Mouse (Mus musculus) ovary, postnatal 10 days (tissue): ENCODE data around the gene Vmn2r19.
"Not testable (repeated sequence)": the region's sequence is repeated elsewhere in the genome, so short reads cannot be mapped to it uniquely, and the experiment has no call there.

ENCODE experiments used
- DNase-seq: peaks from one replicate; pipeline ENCODE4 v3.0.0; 2022; ENCODE audit warnings: low spot score

The Vmn2r19 gene

GRCm38 (mm10) chr6:123308033-123308432 lies at the start of gene Vmn2r19:
Gene Vmn2r19, plus strand, starts transcription at chr6:123308333.
- no peak for DNase-seq

GRCm38 (mm10) chr6:123258946-123259345 lies 49.2 kb upstream of the Vmn2r19 start:
- DNase-seq, result no peak

DNA sequence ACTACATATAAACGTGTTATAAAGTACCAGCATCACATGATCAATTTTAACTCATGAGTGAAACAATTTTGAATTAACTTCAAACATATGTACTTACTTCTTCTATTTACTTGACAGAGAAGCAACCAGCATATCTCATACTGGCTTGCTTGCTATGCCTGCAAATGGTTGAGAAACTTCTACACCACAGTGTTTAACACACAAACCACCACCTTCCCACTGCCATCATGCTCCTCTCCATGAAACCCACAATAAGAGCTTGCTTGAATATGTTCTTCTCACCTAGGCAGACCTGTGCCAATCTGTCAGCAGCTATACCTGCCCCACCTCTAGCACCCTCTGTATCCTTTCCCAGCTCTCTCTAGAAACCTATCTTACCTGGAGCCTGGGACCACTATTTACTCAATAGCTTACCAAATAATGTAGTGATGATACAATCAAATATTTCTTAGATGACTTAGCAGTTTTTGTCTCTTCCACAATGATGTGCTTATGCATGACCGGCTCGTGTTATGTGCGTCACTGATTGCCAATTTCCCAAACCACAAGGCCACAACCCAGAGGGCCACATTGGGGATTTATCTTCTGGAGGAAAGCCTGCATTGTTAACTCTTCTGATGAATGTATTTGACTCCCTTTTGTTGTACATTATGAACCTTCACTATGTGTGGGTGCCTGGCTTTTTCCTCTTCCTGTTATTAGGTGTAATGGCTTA lies 48.1 kb upstream of the Vmn2r19 start:
- DNase-seq, result no peak

GRCm38 (mm10) chr6:123260868-123261267 lies 47.3 kb upstream of the Vmn2r19 start:
- no peak for DNase-seq

- DNase-seq, result no peak
Observed at GRCm38 (mm10) chr6:123261555-123262161, 46.5 kb upstream of the Vmn2r19 start, which contains the start of gene Clec4d. Gene Clec4d, plus strand, starts transcription at chr6:123262111.

DNA sequence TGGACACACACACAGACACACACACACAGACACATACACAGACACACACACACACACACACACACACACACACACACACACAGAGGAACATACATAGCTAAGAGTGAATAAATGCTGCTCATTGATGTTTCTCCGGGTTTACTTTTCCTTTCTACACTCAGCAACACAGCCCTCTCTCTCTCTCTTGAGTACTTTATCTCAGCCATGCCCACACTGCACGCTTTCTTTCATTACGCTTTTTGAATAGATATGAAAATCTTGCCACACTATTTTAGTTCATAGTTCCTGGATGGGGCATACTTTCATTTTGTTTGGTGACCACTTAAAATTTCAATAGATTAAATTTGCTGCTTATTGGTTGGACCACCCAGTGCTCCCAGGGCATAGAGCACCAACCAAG lies 43.9 kb upstream of the Vmn2r19 start:
- DNase-seq, result no peak

DNA sequence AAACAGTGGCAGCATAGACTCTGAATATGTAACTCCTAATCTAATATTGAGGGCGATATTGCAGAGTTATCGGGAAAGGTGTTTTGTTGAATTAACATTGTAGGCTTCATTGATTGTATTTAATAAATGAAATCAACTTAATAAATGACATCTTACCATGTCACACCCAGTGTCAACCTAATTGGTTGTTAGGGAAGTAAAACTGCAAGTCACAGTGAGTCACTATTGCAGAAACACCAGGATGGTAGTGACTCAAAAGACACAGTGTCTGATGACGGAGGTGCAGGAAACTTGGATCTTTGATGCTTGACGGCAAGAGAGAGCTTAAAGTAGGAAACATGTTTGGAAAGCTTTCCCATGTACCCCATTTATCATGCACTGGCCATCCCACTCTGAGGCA lies 42.3 kb upstream of the Vmn2r19 start:
- no peak for DNase-seq

DNA sequence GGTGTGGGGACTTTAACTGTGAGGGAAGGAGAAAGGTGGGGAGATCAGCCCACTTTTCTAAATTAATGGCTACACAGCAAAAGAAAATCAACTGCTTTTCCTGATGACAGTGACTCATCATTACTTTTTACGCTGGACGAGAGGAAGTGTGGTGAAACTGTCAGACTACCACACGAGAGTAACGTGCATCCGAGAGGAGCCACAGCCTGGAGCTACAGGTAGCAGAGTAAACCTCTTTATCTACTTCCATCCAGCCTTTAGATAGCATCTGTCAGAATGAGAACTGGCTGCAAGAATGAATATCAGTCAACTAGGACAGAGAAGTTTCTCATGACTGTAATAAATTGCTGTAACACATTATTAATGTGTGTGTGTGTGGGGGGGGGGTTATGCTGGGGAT lies 41.2 kb upstream of the Vmn2r19 start:
- DNase-seq, result no peak

GRCm38 (mm10) chr6:123279443-123279842 lies 28.7 kb upstream of the Vmn2r19 start:
- DNase-seq, result no peak

- no peak for DNase-seq
Observed at GRCm38 (mm10) chr6:123286311-123286710, 21.8 kb upstream of the Vmn2r19 start.

DNA sequence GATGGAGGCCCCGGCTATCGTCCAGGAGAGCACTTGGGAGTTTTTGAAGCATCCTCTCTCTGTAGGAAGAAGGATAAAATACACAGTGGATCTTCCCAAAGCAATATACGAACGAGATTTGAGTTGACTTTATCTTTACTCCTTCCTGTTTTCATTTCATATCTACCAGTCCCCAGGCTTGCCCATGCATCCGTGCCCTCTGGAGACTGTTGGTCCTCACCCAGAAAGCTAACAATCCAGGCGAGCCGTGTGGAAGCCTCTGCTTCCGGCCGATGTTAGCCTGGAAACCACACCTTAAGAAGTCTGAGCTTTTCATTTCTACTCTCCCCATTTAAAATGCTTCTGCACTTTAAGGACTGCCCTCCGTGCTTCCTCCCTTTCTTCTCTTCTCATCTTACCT lies 19.2 kb upstream of the Vmn2r19 start:
- DNase-seq, result no peak

- no peak for DNase-seq
Observed at GRCm38 (mm10) chr6:123289753-123290152, 18.4 kb upstream of the Vmn2r19 start, which contains the start of gene Clec4e. Gene Clec4e, minus strand, starts transcription at chr6:123289870.

DNA sequence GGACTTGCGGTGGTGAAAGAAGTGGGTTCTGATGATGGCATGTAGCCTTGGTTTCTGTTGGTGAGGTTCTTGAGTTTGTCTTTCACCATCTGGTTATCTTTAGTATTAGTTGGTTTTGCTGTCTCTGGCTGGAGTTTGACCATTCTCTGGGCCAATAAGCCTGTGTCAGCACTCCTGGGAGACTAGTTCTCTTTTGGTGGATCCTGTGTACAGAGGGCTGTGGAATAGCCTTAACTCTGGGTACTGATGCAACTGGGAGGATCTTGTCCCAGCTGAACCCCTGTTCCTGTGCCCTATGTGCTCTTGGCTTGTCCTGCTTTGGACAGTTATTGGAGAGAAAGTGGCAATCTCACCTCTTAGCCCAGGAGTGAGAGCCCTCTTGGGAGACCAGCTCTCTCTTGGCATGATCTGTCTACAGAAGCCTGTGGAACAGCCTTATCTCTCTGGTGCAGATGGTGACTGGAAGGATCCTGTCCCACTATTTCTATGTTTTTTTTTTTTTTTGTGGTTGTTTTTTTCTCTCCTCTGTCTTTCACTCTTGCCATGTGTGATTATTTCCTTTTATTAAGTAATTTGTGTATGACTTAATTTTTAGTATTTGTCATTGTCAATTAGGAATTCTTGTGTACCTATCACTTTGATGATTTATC lies 15.3 kb upstream of the Vmn2r19 start:
- no peak for DNase-seq

DNA sequence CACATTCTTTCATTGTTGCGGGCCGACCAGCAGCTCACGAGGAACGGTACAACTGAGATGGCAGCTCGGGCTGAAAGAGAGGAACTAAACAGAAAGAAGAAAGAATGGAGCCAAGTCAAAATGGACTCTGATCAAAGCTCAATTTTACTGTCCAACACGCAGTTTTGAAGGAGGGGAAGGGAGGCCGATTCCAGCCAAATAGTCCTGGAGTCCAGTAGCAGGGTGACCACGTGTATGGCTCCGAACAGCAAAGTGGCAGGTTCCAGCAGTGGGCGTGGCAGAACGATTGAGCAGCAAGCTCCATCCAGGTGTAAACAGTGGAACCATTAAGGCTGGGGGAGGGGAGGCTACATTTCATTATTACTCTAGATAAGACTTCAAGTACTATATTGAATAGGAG lies 14.6 kb upstream of the Vmn2r19 start:
- not testable (repeated sequence) for DNase-seq

DNA sequence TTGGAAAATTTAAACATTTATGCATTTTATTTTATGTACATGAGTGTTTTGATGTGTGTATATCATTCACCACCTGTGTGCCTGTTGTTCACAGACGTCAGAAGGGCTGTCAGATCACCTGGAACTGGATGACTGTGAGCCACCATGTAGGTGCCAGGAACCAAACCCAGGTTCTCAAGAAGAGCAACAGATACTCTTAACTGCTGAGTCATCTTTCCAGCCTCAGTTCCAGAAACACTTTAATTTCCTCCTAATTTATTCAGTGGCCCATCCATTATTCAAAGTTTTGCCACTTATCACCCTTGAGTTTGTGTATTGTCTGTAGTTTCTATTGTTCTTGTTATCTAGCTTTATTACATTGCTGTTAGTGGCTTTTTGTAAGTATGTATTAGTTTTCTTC lies 11.4 kb upstream of the Vmn2r19 start:
- no peak for DNase-seq

- DNase-seq, result not testable (repeated sequence)
Observed at GRCm38 (mm10) chr6:123306315-123306714, 1.8 kb upstream of the Vmn2r19 start.

DNA sequence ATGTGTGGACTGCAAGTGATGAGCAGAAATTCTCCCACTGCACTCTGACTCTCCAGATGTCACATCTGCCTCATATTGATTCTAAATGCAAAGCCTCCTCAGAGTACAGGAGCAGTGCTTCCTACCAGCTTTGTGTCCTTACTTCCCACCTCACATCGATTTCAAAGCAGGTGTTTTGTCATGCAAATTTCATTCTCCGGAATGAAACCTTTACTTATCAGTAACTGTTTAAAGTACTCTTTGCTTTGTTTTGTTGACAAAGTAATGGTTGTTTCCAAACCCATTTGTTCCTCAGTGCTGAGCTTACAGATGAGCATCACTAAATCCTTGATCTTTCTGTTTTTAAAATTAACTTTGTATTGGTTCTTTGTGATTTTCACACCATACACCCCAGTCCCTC lies 24.4 kb downstream of the Vmn2r19 start:
- DNase-seq, result no peak

GRCm38 (mm10) chr6:123340093-123340492 lies 32.0 kb downstream of the Vmn2r19 start:
- DNase-seq, result no peak

DNA sequence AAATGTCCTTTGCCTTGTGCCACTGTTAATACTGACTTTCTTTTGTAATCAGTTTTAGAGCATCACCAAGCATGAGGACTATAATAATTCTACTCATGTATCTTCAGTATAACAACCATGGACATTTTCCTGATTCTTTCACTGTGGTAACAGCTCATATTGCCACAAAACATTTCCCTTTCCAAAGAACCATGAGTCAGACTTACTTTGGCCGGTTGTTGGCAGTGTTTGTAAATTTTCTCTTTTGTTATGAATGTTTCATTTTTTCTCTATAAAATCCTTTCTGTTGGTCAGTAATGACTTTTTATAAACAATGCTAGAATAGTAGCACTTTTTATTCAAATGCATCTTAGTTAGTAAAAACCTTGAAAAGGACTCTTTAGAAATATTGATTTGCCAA lies 38.0 kb downstream of the Vmn2r19 start:
- DNase-seq, result no peak
